Mouse (Mus musculus) CH12.LX (cell line): ENCODE data around the gene Lrrc73. TPM values are rescaled to one million over a fixed set of nuclear protein-coding genes. Genes with fewer than 3 reads are reported as not detected.
A peak's percentile ranks its signal among the peaks of the same experiment; 100 is the strongest.

Source experiments
- DNase-seq: peaks from one replicate; pipeline ENCODE4 v3.0.0-alpha.2; 2013; ENCODE audit errors: extremely low read depth
- H3K27ac ChIP-seq: 2 replicates; pipeline ENCODE4 v1.5.1; 2012; ENCODE audit warnings: low read depth, mild to moderate bottlenecking, control low read depth, moderate library complexity; ENCODE audit not compliant: insufficient read depth
- H3K27me3 ChIP-seq: replicated peaks from 2 replicates; pipeline ENCODE3; 2012; ENCODE audit warnings: inconsistent platforms
- H3K36me3 ChIP-seq, 2 experiments: replicated peaks in 1 of 2; 2 replicates each; pipeline versions ENCODE3 to v1.6.1; 2012; ENCODE audit warnings: inconsistent platforms in 1 of 2, low read length in 1 of 2, mild to moderate bottlenecking in 1 of 2, mixed read lengths in 1 of 2, moderate library complexity in 1 of 2; ENCODE audit not compliant: control insufficient read depth in 1 of 2, insufficient read depth in 1 of 2
- H3K4me1 ChIP-seq, 2 experiments: 2 replicates each; pipeline ENCODE4 v1.6.1; 2012; ENCODE audit warnings: inconsistent platforms in 1 of 2, moderate library complexity in 1 of 2; ENCODE audit not compliant: insufficient read depth in 2 of 2, control insufficient read depth in 1 of 2
- H3K4me2 ChIP-seq: 2 replicates; pipeline ENCODE4 v1.6.1; 2012; ENCODE audit warnings: low read depth, mild to moderate bottlenecking, control low read depth; ENCODE audit not compliant: poor library complexity, insufficient read depth, severe bottlenecking
- H3K4me3 ChIP-seq, 3 experiments: fragments of 150-350 bp in 1 of 3; sonication (generic) in 1 of 3; replicated peaks in 1 of 3; 2 replicates each; pipeline versions ENCODE3 to v1.5.1; 2011 to 2012; ENCODE audit warnings: low read depth in 2 of 3, low read length in 2 of 3, mild to moderate bottlenecking in 2 of 3, moderate library complexity in 2 of 3, control low read depth in 1 of 3, improper control_type of control experiment in 1 of 3, inconsistent platforms in 1 of 3, mixed read lengths in 1 of 3; ENCODE audit not compliant: poor library complexity in 1 of 3
- H3K79me2 ChIP-seq: replicated peaks from 2 replicates; pipeline ENCODE4 v1.6.1; 2012; ENCODE audit warnings: mild to moderate bottlenecking, moderate library complexity; ENCODE audit not compliant: control insufficient read depth, poor library complexity, insufficient read depth, severe bottlenecking; ENCODE audit errors: extremely low read depth
- H3K9ac ChIP-seq: 2 replicates; pipeline ENCODE4 v1.6.1; 2012; ENCODE audit warnings: low read depth, mild to moderate bottlenecking, control low read depth, moderate library complexity; ENCODE audit not compliant: insufficient read depth
- H3K9me3 ChIP-seq: replicated peaks from 2 replicates; pipeline ENCODE3; 2012; ENCODE audit warnings: low read length, inconsistent platforms, mixed read lengths
- BHLHE40 ChIP-seq: IDR thresholded peaks from 2 replicates; pipeline ENCODE4 v1.6.1; 2011; ENCODE audit warnings: mild to moderate bottlenecking, low read depth, low read length, improper control_type of control experiment
- CTCF ChIP-seq, 2 experiments: IDR thresholded peaks in 1 of 2; conservative IDR thresholded peaks in 1 of 2; 2 replicates each; pipeline ENCODE4 v1.5.1; 2011 to 2012; ENCODE audit warnings: low read depth in 2 of 2, low read length in 2 of 2, improper control_type of control experiment in 1 of 2, inconsistent platforms in 1 of 2, mild to moderate bottlenecking in 1 of 2, moderate library complexity in 1 of 2
- EP300 ChIP-seq: IDR thresholded peaks from 2 replicates; pipeline ENCODE4 v1.6.1; 2011; ENCODE audit warnings: low read length, improper control_type of control experiment
- HCFC1 ChIP-seq: IDR thresholded peaks from 2 replicates; pipeline ENCODE4 v1.6.1; 2012; ENCODE audit warnings: low read depth, mild to moderate bottlenecking, inconsistent platforms, low read length, improper control_type of control experiment
- KAT2A ChIP-seq: IDR thresholded peaks from 2 replicates; pipeline ENCODE4 v1.6.1; 2012; ENCODE audit warnings: low read length, improper control_type of control experiment, inconsistent platforms; ENCODE audit not compliant: insufficient replicate concordance
- MAFK ChIP-seq: IDR thresholded peaks from 2 replicates; pipeline ENCODE4 v1.6.1; 2011; ENCODE audit warnings: low read length, improper control_type of control experiment; ENCODE audit not compliant: insufficient replicate concordance
- MAX ChIP-seq: IDR thresholded peaks from 2 replicates; pipeline ENCODE4 v1.6.1; 2011; ENCODE audit warnings: low read length, improper control_type of control experiment
- MAZ ChIP-seq: IDR thresholded peaks from 2 replicates; pipeline ENCODE4 v1.6.1; 2012; ENCODE audit warnings: low read depth, mild to moderate bottlenecking, inconsistent platforms, low read length, improper control_type of control experiment, moderate library complexity
- MEF2A ChIP-seq: IDR thresholded peaks from 2 replicates; pipeline ENCODE4 v1.6.1; 2014; ENCODE audit warnings: low read depth, mild to moderate bottlenecking, inconsistent platforms, low read length, improper control_type of control experiment, borderline replicate concordance
- MXI1 ChIP-seq: IDR thresholded peaks from 2 replicates; pipeline ENCODE4 v1.6.1; 2011; ENCODE audit warnings: mild to moderate bottlenecking, low read depth, low read length, improper control_type of control experiment
- NRF1 ChIP-seq: IDR thresholded peaks from 2 replicates; pipeline ENCODE4 v1.6.1; 2014; ENCODE audit warnings: low read depth, mild to moderate bottlenecking, inconsistent platforms, low read length, improper control_type of control experiment, moderate library complexity
- POLR2A ChIP-seq: IDR thresholded peaks from 2 replicates; pipeline ENCODE4 v1.6.1; 2011; ENCODE audit warnings: low read depth, mild to moderate bottlenecking, improper control_type of control experiment, low read length
- RAD21 ChIP-seq: IDR thresholded peaks from 2 replicates; pipeline ENCODE4 v1.6.1; 2011; ENCODE audit warnings: low read depth, mild to moderate bottlenecking, low read length, improper control_type of control experiment, moderate library complexity
- TCF12 ChIP-seq: IDR thresholded peaks from 2 replicates; pipeline ENCODE4 v1.6.1; 2014; ENCODE audit warnings: low read depth, mild to moderate bottlenecking, inconsistent platforms, low read length, improper control_type of control experiment
- USF2 ChIP-seq: conservative IDR thresholded peaks from 2 replicates; pipeline ENCODE4 v1.6.1; 2011; ENCODE audit warnings: low read depth, low read length, improper control_type of control experiment
- ZKSCAN1 ChIP-seq: IDR thresholded peaks from 2 replicates; pipeline ENCODE4 v1.6.1; 2012; ENCODE audit warnings: low read depth, inconsistent platforms, low read length, improper control_type of control experiment, borderline replicate concordance
- ZMIZ1 ChIP-seq: IDR thresholded peaks from 2 replicates; pipeline ENCODE4 v1.6.1; 2012; ENCODE audit warnings: low read depth, mild to moderate bottlenecking, inconsistent platforms, low read length, improper control_type of control experiment
- dilution Hi-C: fragments of 300-500 bp; cut with MboI; formaldehyde crosslinking; loops from 2 replicates; pipeline ENCODE4 v1.14.3; 2020; ENCODE audit warnings: low sequenced_read_pairs; ENCODE audit not compliant: extremely low pct_unique_long_range_greater_than_20kb, extremely low pct_ligation_motif_present
- in situ Hi-C: fragments of 300-500 bp; cut with MboI; formaldehyde crosslinking; loops from 3 replicates; pipeline ENCODE4 v1.14.3; 2019; ENCODE audit warnings: low sequenced_read_pairs, low pct_ligation_motif_present, low pct_unique_long_range_greater_than_20kb, mixed read lengths
- polyA plus RNA-seq: library from polyadenylated mRNA; unstranded; fragments of >175 nt; gene quantifications from 2 replicates; pipeline ENCODE4 v1.2.1, GENCODE M21; 2012; ENCODE audit warnings: low read depth; ENCODE audit not compliant: insufficient read length
- total RNA-seq, 2 experiments: library from RNA; depleted of rRNA; stranded (reverse); fragments of 300-350 nt in 1 of 2; fragments of >200 nt in 1 of 2; gene quantifications; 2 replicates each; pipeline ENCODE4 v1.2.3; 2012 to 2014

The Lrrc73 gene
- total and polyA plus RNA-seq, 3 experiments, result 1.8 to 4.0 (median 3.6) TPM

DNA sequence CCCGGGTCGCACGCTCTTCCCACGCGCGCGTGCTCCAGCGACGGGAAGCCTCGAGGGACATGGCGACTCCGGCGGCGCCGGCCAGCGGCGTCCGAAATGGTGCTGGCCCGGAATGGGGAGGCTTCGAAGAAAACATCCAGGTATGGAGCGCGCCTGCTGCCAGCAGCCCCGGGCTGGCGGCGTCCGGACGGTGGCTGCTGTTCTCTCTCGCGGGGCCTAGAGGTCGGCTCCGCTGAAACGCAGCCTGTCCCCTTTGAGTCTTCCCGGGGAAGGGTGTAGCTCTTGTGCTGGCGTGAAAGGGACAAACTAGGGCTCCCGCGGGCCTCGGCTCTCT lies 5.2 kb upstream of the Lrrc73 start (continued):
- TF ChIP-seq ZMIZ1 (peak; percentile 9; the same call in 1 of the 2 replicates), ZKSCAN1 (no peak), EP300 (no peak), TCF12 (no peak), USF2 (no peak), RAD21 (no peak), POLR2A (no peak), MAZ (no peak), MEF2A (no peak), MAFK (no peak)

DNA sequence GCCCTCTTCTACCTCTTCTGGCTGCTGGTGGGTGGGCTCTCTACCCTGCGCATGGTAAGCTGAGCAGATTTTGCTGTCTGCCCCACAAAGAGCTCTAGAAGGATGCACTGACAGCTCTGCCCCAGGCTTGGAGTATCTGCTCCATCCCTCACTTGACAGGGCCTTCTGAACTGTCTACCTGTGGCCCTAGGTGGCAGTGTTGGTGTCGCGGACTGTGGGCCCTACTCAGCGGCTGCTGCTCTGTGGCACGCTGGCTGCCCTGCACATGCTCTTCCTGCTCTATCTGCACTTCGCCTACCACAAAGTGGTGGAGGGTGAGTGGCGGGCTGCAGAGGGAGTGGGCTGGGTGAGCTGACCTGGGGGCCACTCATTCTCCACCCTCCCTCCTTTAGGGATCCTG lies 2.2 kb upstream of the Lrrc73 start:
- Histone ChIP-seq H3K9me3 (no peaks in the 10 kb centered on the region), H3K27me3 (no peaks in the 10 kb centered on the region), H3K36me3 (peaks cover 29 to 50% of the 10 kb centered on the region in 2 experiments), H3K79me2 (peaks cover 26% of the 10 kb centered on the region), H3K4me2 (no peak overlapping the region), H3K4me3 (no peak overlapping the region), H3K9ac (no peak overlapping the region), H3K27ac (no peak overlapping the region), H3K4me1 (peaks cover 13 to 37% of the 10 kb centered on the region in 2 experiments)
- no peak for DNase-seq
- in situ Hi-C loops, result no loop called here
- dilution Hi-C loops, result no loop called here
- peak in 1 of 2 experiments; percentile 25; a peak in 2 of 4 replicates for TF ChIP-seq CTCF (conservative IDR thresholded peaks at IDR 0.05 in 1 of 2, IDR thresholded peaks at IDR 0.05 in 1 of 2; ENCODE audit: low read depth in 2 of 2, low read length in 2 of 2)
- TF ChIP-seq HCFC1, result no peak

DNA sequence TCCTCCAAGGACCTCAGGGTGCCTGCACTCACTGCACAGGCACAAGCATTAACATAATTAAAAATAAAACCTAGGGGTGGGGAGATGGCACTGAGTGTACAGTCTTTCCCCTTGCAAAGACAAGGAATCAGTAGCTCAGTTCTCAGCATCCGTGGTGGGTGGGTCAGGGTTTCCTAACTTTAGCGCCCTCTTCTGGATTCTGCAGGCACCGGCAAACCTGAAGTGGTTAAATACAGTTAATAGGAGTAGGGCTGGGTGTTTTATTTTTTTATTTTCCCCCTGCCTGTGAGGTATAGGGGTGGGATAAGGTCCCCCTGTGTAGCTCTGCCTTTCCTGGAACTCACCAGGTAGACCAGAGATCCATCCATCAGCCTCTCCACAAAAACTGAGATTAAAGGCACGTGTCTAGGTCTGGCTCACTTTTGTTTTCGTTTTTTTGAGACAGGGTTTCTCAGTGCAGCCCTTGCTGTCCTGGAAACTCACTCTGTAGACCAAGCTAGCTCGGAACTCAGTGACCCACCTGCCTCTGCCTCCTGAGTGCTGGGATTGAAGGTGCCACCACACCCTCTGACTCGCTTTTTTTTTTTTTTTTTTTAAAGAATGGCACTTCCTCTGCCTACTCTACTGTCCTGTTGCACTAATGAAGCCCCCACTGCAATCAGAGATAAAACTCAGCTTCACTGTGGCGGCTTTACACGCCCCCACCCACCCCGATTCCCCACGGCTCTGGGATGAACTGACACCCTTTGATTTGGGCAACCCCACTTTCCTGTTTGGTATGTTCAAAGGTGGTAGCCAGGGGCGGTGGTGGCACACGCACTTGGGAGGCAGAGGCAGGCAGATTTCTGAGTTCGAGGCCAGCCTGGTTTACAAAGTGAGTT lies 520 bp upstream of the Lrrc73 start:
- peak overlapping the region; percentile 25; the same call in 1 of the 2 replicates for H3K27ac ChIP-seq
- peaks cover 9 to 28% of the 10 kb centered on the region in 2 experiments for H3K4me1 ChIP-seq
- TF ChIP-seq CTCF (conservative IDR thresholded peaks at IDR 0.05 in 1 of 2, IDR thresholded peaks at IDR 0.05 in 1 of 2; ENCODE audit: low read depth in 2 of 2, low read length in 2 of 2) (peak; percentile 38 to 63; a peak in 3 of 4 replicates), KAT2A (no peak), MXI1 (peak; percentile 21; the same call in 1 of the 2 replicates), USF2 (no peak), BHLHE40 (0 out of 2 replicates have a peak, but pooled peaks have one; percentile 41), MAX (no peak), NRF1 (no peak)
- H3K4me2 ChIP-seq, result peak overlapping the region; percentile 87
- H3K9ac ChIP-seq, result peak overlapping the region; percentile 65
- dilution Hi-C loops (no loop called here), in situ Hi-C loops (no loop called here)
- peak overlapping the region; percentile 50 to 62 (median 60) for H3K4me3 ChIP-seq
- no peaks in the 10 kb centered on the region for H3K9me3 ChIP-seq
- no peaks in the 10 kb centered on the region for H3K27me3 ChIP-seq
- peaks cover 11% of the 10 kb centered on the region for H3K79me2 ChIP-seq
- peak; percentile 62 for DNase-seq
- H3K36me3 ChIP-seq, result peaks cover 35 to 58% of the 10 kb centered on the region in 2 experiments
